Mouse (Mus musculus) adrenal gland, adult (tissue): Measurements from ENCODE around the gene Ngfr.
A peak's percentile ranks its signal among the peaks of the same experiment; 100 is the strongest.

Source experiments
- DNase-seq, 2 experiments: peaks; one replicate each; pipeline ENCODE4 v3.0.0; 2022 to 2023; ENCODE audit warnings: low spot score in 1 of 2; ENCODE audit not compliant: inconsistent age in 2 of 2

Ngfr gene

DNA sequence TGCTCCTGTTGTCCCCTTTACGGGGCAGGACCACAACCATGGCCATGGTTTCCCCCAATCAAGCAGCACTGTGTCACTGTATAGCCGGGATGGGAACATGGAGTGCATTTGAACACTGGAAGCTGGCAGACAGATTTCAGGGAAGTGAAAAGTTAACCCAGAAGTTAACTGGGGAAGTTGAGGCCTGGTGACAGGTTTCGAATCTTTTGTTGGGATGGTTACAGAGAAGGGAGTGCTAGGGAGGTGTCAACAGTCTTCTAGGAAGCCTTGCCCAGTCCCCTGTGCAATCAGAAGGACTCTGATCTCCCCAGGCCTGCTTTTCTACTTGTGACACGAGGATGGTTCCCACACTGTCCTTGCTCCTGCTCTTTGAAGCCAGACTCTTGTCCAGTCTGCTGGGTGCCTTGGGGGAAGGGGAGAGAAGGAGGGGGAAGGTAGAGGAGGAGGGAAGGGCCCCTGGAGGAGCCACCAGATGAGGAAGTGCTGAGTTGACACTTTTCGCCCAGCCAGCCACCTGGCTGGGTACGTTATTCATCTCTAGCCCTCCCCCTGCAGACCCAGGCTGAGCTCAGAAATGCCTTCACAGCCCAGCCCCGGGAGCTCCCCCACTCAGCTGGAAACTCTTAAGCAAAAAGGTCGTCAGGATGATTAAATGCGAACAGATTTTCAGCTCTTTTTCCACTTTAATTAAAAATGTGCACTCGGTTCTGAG, 8.1 kb upstream of the Ngfr start:
- no peak for DNase-seq

DNA sequence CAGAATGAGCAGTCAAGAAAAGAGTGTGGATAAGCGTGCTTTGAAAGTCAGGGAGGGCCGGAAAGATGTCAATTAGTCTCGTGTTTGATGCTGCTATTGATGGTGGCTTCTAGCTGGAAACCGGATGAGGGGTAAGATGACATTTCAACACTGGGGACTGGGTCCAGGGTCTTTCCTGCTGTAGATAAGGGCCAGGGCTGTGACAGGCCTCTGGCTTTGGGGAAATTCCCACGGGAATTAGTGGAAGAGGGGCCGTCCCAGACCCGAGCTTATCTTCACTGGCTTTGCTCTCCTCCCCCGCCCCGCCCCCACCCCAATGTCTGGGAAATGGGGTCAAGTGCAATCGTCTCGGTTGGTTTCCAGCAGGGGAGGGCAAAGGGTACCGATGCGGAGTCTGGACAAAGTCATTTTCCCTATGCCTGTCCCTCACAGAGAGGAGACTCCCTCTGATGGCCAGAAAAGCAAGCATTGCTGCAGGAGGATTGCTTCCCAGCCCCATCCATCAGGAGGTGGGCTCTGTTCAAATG, 7.2 kb upstream of the Ngfr start:
- DNase-seq: no peak

DNA sequence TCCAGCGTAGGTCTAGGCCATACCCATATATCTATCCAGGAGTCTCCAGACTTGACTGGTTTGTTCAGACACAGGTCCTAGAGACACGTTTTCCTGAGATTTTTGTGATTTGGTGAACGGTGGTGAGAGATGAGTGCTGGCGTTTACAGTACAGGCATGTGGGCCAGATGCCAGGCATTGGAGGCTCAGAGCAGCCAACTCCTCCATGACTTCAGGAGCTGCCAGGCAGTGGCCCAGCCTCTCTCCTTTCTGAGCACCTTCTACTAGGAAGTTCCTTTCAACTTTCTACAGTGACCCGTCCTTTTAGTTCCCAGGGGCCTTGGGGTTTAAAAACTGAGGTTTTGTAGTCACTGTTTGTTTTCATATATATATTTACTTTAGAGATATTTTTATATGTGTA, 6.0 kb upstream of the Ngfr start:
- no peak for DNase-seq

GRCm38 (mm10) chr11:95592691-95593090, 5.2 kb upstream of the Ngfr start:
- no peak for DNase-seq

DNA sequence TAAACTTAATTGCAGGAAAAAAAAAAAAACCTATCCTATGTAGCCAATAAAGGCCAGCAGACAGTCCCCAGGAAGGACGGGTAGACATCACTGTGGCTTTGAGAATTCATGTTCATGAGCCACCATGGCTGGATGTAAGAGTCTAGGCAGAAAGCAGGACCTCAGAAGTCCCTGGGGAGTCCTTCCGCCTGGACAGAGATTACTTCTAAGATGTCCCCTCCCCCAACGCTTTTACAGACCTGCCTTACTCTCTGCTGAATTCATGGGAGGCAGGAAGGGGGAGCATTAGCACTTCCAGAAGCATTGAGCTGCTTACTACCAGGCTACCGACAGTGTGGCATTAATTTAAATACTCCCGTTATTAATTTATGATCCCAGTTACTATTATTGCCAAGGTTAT, 1.7 kb upstream of the Ngfr start:
- DNase-seq: no peak

- peak in 1 of 2 experiments; percentile 32 for DNase-seq
Observed at GRCm38 (mm10) chr11:95586751-95587422, 648 bp downstream of the Ngfr start.

DNA sequence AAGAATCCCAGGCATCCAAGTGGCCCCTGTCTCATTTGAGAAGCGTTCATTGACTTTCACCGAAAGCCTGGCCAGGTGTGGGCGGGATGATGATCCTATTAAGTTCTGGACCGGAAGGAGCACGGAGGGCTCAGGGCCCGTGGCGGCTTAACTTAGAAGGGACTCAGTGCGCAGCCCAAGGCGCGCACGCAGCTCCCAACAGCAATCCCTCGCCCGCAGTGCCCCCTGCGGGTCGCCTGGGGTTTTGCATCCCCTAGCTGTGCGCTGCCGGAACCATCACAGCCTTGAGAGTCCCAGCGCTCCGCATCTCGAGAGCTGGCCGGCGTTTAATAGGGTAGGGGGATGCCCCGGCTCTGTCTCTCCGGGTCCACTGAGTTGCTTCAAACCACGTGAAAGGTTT, 1.4 kb downstream of the Ngfr start:
- peak; percentile 78 to 92 for DNase-seq

GRCm38 (mm10) chr11:95585684-95586083, 1.9 kb downstream of the Ngfr start:
- DNase-seq: no peak

GRCm38 (mm10) chr11:95585281-95585680, 2.3 kb downstream of the Ngfr start:
- peak in 1 of 2 experiments; percentile 63 for DNase-seq

DNA sequence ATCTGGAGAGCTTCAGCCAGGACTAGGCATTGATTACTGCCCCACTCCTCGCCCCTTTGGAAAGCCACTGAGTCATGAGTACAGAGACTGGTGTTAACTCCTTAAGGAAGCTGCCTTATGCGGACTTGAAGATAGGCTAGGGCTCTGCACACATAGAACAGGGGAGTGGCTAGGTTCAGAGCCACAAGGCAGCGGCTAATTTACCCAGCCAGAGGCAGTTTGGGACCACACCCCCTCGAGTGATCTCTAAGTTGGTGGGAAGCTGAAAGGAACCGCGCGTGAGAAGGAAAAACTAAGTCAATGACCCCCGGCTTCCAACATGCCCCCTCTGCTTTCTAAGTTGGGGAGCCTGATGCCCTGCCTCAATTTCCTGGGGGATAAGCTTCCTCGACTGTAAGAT, 2.9 kb downstream of the Ngfr start:
- DNase-seq: no peak

DNA sequence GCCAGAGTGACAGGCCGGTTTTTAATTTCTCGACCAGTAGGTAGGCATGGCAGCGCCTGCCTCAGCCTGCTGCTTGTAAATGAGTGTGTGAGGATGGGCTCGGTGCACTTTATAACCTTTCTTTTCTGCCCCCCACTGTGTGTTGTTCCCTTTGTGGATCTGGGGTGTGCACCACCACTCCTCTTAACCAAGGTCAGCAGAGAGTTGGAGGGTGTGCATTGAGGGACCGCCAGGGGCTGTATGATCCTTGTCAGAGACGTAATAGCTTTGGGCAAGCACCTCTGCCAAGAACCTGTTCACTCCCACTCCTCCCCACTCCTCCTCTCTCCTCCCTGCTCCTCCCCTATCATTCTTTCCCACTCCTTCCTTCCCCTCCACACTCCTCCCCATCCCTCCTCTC, 4.1 kb downstream of the Ngfr start:
- no peak for DNase-seq

DNA sequence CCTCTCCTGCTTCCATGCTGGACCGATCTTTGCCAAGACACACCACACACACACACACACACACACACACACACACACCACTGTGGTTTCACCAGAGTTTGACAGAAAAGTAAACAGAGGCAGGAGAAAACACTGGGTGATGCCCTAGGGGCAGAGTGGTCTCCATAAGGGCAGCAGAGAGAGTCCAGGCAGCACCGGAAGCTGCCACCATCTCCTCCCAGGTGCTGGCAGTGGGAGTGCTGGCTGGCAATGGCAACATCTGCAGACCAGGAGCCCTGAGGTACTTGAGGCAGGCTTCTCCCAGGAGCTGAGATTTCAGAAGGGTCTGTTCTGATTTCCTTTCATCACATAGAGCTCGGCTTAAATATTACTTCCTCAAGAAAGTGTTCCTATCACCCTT, 5.3 kb downstream of the Ngfr start:
- DNase-seq: no peak

DNA sequence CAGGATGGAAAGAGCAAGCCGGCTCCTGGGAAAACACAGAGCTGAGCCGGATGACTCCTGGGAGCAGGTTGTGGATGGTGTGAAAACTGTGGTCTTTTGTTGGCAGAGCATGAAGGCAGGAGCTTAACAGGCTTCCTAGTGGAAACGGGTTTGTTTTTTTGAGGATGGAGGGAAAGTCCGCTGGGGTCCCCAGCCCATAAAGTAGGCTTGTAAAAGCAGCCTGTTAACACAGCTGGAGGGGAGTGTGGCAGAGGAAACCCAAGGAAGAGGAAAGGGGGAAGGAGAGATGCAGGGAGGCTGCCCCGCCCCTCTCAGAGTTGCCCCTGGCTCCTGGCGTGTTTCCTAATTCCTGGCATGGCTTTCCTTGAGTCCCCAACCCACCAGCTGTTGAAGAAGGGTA, 8.1 kb downstream of the Ngfr start:
- no peak for DNase-seq

GRCm38 (mm10) chr11:95577776-95578446, 9.6 kb downstream of the Ngfr start:
- DNase-seq: peak in 1 of 2 experiments; percentile 51

- DNase-seq: no peak
Observed at GRCm38 (mm10) chr11:95576299-95576698, 11.2 kb downstream of the Ngfr start.

DNA sequence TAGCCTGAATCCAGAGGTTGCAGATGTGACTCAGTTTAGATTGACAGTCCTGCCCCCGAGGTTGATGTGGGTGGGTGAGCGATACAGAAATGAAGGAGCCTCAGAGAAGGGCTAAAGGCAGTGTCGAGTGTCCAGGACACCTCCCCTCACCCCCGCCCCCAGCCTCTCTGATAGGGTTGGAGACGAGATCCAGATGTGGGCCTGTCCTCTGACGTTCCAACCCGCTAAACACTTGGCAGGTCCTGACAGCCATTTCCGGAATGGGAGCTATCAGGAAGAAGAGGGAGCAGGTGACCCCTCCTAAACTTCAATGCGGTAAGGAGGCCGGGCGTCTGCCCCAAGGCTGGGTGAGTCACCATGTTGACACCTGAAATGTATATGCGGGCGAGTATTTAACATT, 11.7 kb downstream of the Ngfr start:
- DNase-seq: no peak

GRCm38 (mm10) chr11:95574786-95575334, 12.7 kb downstream of the Ngfr start:
- no peak for DNase-seq

DNA sequence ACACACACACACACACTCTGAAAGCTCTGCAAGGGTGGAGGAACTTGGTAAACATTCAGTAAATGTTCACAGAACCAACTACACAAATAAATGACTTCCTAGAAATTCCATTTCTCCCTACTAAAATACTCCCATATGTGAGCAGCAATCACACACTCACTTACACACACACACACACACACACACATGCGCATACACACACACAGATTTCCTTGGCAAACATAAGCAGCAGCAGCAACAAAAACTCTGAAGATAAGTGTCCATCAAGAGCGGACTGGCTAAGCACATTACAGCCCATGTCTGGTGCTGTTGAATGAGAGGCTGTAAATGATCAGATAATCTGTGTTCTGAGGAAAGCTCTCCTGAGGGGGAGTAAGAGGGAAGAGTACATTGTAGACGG, 15.3 kb downstream of the Ngfr start:
- DNase-seq: no peak

GRCm38 (mm10) chr11:95571755-95572154, 15.8 kb downstream of the Ngfr start:
- no peak for DNase-seq

GRCm38 (mm10) chr11:95570827-95571619, 16.5 kb downstream of the Ngfr start:
- no peak for DNase-seq

DNA sequence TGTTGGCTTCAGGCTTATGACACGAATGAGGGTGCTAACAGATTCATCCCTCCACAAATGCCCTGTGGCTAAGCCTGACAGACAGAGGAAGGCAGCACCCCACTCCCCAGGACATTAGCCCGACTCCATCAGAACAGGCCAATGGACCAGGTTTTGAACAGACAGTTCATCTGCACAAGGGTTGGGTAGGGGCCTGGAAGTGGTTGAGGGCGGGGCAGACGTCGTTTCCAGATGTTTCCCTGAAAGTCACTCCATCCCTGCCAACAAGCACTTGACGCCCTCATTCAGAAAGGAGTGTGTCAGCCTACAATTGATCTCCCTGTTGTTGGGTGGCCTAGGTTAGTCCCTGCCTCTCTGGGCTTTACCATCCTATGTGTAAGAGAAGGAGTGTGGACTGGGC, 17.6 kb downstream of the Ngfr start:
- no peak for DNase-seq
